Mouse (Mus musculus): ENCODE data around the gene Ctdsp1. TPM values are rescaled to one million over a fixed set of nuclear protein-coding genes. Genes with fewer than 3 reads are reported as not detected.

Gene Ctdsp1
- total and polyA plus RNA-seq, 3 experiments = 122 to 137 (median 122) TPM

GRCm38 (mm10) chr1:74411753-74412325 is 20.5 kb downstream of the Ctdsp1 start:
- no peak for DNase-seq
- TF ChIP-seq POLR2A (IDR thresholded peaks at IDR 0.05; ENCODE audit: insufficient read depth, low read depth, low read length) = no peak
- no peak for TF ChIP-seq CTCF (IDR thresholded peaks at IDR 0.05)
- no peak for TF ChIP-seq EP300 (IDR thresholded peaks at IDR 0.05; ENCODE audit: insufficient read depth, low read depth, low read length)
- Histone ChIP-seq H3K27ac (no peak overlapping the region), H3K9ac (ENCODE audit: low read depth, low read length) (no peak overlapping the region), H3K36me3 (ENCODE audit: control insufficient read depth, insufficient read depth, low read length) (no peaks in the 10 kb centered on the region), H3K4me3 (no peak overlapping the region), H3K4me1 (ENCODE audit: control insufficient read depth, insufficient read depth, low read length) (no peaks in the 10 kb centered on the region), H3K27me3 (ENCODE audit: control insufficient read depth, insufficient read depth, low read length) (no peaks in the 10 kb centered on the region), H3K79me2 (replicated peaks; ENCODE audit: control insufficient read depth, insufficient read depth, low read length) (no peaks in the 10 kb centered on the region)
- 79% methylated on average over 2 of the region's 2 CpGs for WGBS
- intact Hi-C loops (cut with DNase I) = no loop called here

GRCm38 (mm10) chr1:74412711-74413110 is 21.4 kb downstream of the Ctdsp1 start:
- WGBS = 82% methylated on average over 8 of the region's 8 CpGs

GRCm38 (mm10) chr1:74415143-74415542 is 23.8 kb downstream of the Ctdsp1 start:
- Histone ChIP-seq H3K4me1 (ENCODE audit: control insufficient read depth, insufficient read depth, low read length) (peaks cover 2% of the 10 kb centered on the region), H3K36me3 (ENCODE audit: control insufficient read depth, insufficient read depth, low read length) (no peaks in the 10 kb centered on the region), H3K27ac (no peak overlapping the region), H3K9ac (ENCODE audit: low read depth, low read length) (no peak overlapping the region), H3K4me3 (no peak overlapping the region), H3K27me3 (ENCODE audit: control insufficient read depth, insufficient read depth, low read length) (no peaks in the 10 kb centered on the region), H3K79me2 (replicated peaks; ENCODE audit: control insufficient read depth, insufficient read depth, low read length) (no peaks in the 10 kb centered on the region)
- 36% methylated on average over 4 of the region's 4 CpGs for WGBS
- intact Hi-C loops (cut with DNase I) = no loop called here
- TF ChIP-seq EP300 (IDR thresholded peaks at IDR 0.05; ENCODE audit: insufficient read depth, low read depth, low read length) = no peak
- TF ChIP-seq POLR2A (IDR thresholded peaks at IDR 0.05; ENCODE audit: insufficient read depth, low read depth, low read length) = no peak
- no peak for TF ChIP-seq CTCF (IDR thresholded peaks at IDR 0.05)
- DNase-seq = no peak

More at GRCm38 (mm10) chr1:74412711-74413110, 21.4 kb downstream of the Ctdsp1 start:
- H3K27me3 ChIP-seq (ENCODE audit: control insufficient read depth, insufficient read depth, low read length) = no peaks in the 10 kb centered on the region
- no peak overlapping the region for H3K27ac ChIP-seq
- TF ChIP-seq CTCF (IDR thresholded peaks at IDR 0.05) = no peak
- no peak for TF ChIP-seq EP300 (IDR thresholded peaks at IDR 0.05; ENCODE audit: insufficient read depth, low read depth, low read length)
- no peak for TF ChIP-seq POLR2A (IDR thresholded peaks at IDR 0.05; ENCODE audit: insufficient read depth, low read depth, low read length)
- H3K4me1 ChIP-seq (ENCODE audit: control insufficient read depth, insufficient read depth, low read length) = no peaks in the 10 kb centered on the region
- DNase-seq = no peak
- no peak overlapping the region for H3K4me3 ChIP-seq
- no peaks in the 10 kb centered on the region for H3K79me2 ChIP-seq (replicated peaks; ENCODE audit: control insufficient read depth, insufficient read depth, low read length)
- H3K36me3 ChIP-seq (ENCODE audit: control insufficient read depth, insufficient read depth, low read length) = no peaks in the 10 kb centered on the region
- no peak overlapping the region for H3K9ac ChIP-seq (ENCODE audit: low read depth, low read length)
- intact Hi-C loops (cut with DNase I) = no loop called here

GRCm38 (mm10) chr1:74418747-74419439 is 27.6 kb downstream of the Ctdsp1 start:
- Histone ChIP-seq H3K27me3 (ENCODE audit: control insufficient read depth, insufficient read depth, low read length) (no peaks in the 10 kb centered on the region), H3K36me3 (ENCODE audit: control insufficient read depth, insufficient read depth, low read length) (no peaks in the 10 kb centered on the region), H3K4me3 (no peak overlapping the region), H3K9ac (ENCODE audit: low read depth, low read length) (no peak overlapping the region), H3K27ac (peak overlapping the region; percentile 45; the same call in 1 of the 2 replicates), H3K79me2 (replicated peaks; ENCODE audit: control insufficient read depth, insufficient read depth, low read length) (no peaks in the 10 kb centered on the region), H3K4me1 (ENCODE audit: control insufficient read depth, insufficient read depth, low read length) (peaks cover 2% of the 10 kb centered on the region)
- WGBS = 62% methylated on average over 17 of the region's 17 CpGs
- intact Hi-C loops (cut with DNase I) = no loop called here
- peak; percentile 29 to 49 for DNase-seq
- TF ChIP-seq POLR2A (IDR thresholded peaks at IDR 0.05; ENCODE audit: insufficient read depth, low read depth, low read length) = no peak

GRCm38 (mm10) chr1:74419440-74419794 is 28.1 kb downstream of the Ctdsp1 start:
- 30% methylated on average over 9 of the region's 9 CpGs for WGBS
- Histone ChIP-seq H3K27me3 (ENCODE audit: control insufficient read depth, insufficient read depth, low read length) (no peaks in the 10 kb centered on the region), H3K4me3 (no peak overlapping the region), H3K79me2 (replicated peaks; ENCODE audit: control insufficient read depth, insufficient read depth, low read length) (no peaks in the 10 kb centered on the region), H3K9ac (ENCODE audit: low read depth, low read length) (no peak overlapping the region), H3K4me1 (ENCODE audit: control insufficient read depth, insufficient read depth, low read length) (peaks cover 2% of the 10 kb centered on the region), H3K27ac (peak overlapping the region; percentile 45; the same call in 1 of the 2 replicates), H3K36me3 (ENCODE audit: control insufficient read depth, insufficient read depth, low read length) (no peaks in the 10 kb centered on the region)
- TF ChIP-seq EP300 (IDR thresholded peaks at IDR 0.05; ENCODE audit: insufficient read depth, low read depth, low read length) (no peak), POLR2A (IDR thresholded peaks at IDR 0.05; ENCODE audit: insufficient read depth, low read depth, low read length) (no peak), CTCF (IDR thresholded peaks at IDR 0.05) (no peak)
- DNase-seq = peak; percentile 30 to 45
- intact Hi-C loops (cut with DNase I) = no loop called here

- no peaks in the 10 kb centered on the region for H3K27me3 ChIP-seq (ENCODE audit: control insufficient read depth, insufficient read depth, low read length)
- WGBS = 45% methylated on average over 8 of the region's 8 CpGs
- intact Hi-C loops (cut with DNase I) = no loop called here
- TF ChIP-seq CTCF (IDR thresholded peaks at IDR 0.05) = no peak
- no peak for TF ChIP-seq POLR2A (IDR thresholded peaks at IDR 0.05; ENCODE audit: insufficient read depth, low read depth, low read length)
- TF ChIP-seq EP300 (IDR thresholded peaks at IDR 0.05; ENCODE audit: insufficient read depth, low read depth, low read length) = no peak
- H3K4me3 ChIP-seq = no peak overlapping the region
- DNase-seq = no peak
- H3K4me1 ChIP-seq (ENCODE audit: control insufficient read depth, insufficient read depth, low read length) = peaks cover 2% of the 10 kb centered on the region
- H3K27ac ChIP-seq = no peak overlapping the region
- no peaks in the 10 kb centered on the region for H3K36me3 ChIP-seq (ENCODE audit: control insufficient read depth, insufficient read depth, low read length)
- no peaks in the 10 kb centered on the region for H3K79me2 ChIP-seq (replicated peaks; ENCODE audit: control insufficient read depth, insufficient read depth, low read length)
- H3K9ac ChIP-seq (ENCODE audit: low read depth, low read length) = no peak overlapping the region
Observed at GRCm38 (mm10) chr1:74423147-74423546, 31.8 kb downstream of the Ctdsp1 start.
